Mouse (Mus musculus) heart, embryonic 15.5 days (tissue): ENCODE measurements at regions not wholly inside any gene's neighbourhood (a gene's known extent, or its start where the extent isn't known, plus 50 kb on each side); places are given as distances from the start of the nearest gene placed in this dataset.
A peak's percentile ranks its signal among the peaks of the same experiment; 100 is the strongest.

Experiments used
- ATAC-seq: fragments of 200-750 bp; cut with Nextera tagmentation; replicated peaks from 2 replicates; pipeline ENCODE4 v1.8.0; 2017; ENCODE audit warnings: low read depth, moderate TSS enrichment; ENCODE audit not compliant: insufficient number of reproducible peaks, insufficient read depth, low FRiP score
- H3K27ac ChIP-seq: fragments of 300-500 bp; sonication (generic); 2 replicates; pipeline ENCODE4 v1.5.1; 2015; ENCODE audit warnings: mild to moderate bottlenecking, inconsistent platforms
- H3K27me3 ChIP-seq: fragments of 300-500 bp; sonication (generic); 2 replicates; pipeline ENCODE4 v1.6.1; 2015; ENCODE audit warnings: inconsistent platforms
- H3K36me3 ChIP-seq: fragments of 300-500 bp; sonication (generic); 2 replicates; pipeline ENCODE4 v1.6.1; 2015; ENCODE audit warnings: mild to moderate bottlenecking, inconsistent platforms
- H3K4me1 ChIP-seq: fragments of 300-500 bp; sonication (generic); replicated peaks from 2 replicates; pipeline ENCODE4 v1.6.1; 2015; ENCODE audit warnings: inconsistent platforms
- H3K4me2 ChIP-seq: fragments of 300-500 bp; sonication (generic); 2 replicates; pipeline ENCODE4 v1.6.1; 2015; ENCODE audit warnings: inconsistent platforms, mild to moderate bottlenecking, moderate library complexity
- H3K4me3 ChIP-seq: fragments of 300-500 bp; sonication (generic); 2 replicates; pipeline ENCODE4 v1.5.1; 2015; ENCODE audit warnings: mild to moderate bottlenecking, inconsistent platforms
- H3K9ac ChIP-seq: fragments of 300-500 bp; sonication (generic); 2 replicates; pipeline ENCODE4 v1.6.1; 2015; ENCODE audit warnings: mild to moderate bottlenecking, inconsistent platforms
- H3K9me3 ChIP-seq: fragments of 300-500 bp; sonication (generic); replicated peaks from 2 replicates; pipeline ENCODE4 v1.6.1; 2016; ENCODE audit warnings: inconsistent platforms
- WGBS: fragments of 180-500 bp; shearing (Covaris S2); methylation state at CpG from one replicate; pipeline ENCODE4 v1.1.7; 2015; ENCODE audit warnings: mixed read lengths; 5-methylcytosine and 5-hydroxymethylcytosine counted together

DNA sequence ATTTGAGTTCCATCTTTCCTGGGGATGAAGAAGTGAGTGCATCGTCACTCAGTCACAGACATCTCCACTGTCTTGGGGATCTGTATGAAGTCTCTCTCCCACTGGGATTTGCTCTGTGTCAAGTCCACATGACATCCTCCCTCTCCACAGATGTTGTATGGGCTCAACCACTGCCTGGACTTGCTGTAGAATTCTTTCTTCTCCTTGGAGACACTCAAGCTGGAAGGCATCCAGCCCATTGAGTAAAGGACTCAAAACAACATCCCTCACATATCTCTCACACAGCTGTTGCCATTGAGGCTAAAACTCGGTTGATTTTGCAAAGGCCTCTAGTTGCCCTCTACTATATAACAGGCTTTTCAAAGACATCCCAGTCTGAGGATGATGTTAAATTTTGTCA lies 71.0 kb upstream of the Rxfp2 start:
- Histone ChIP-seq H3K9me3 (no peaks in the 10 kb centered on the region), H3K4me3 (no peak overlapping the region), H3K36me3 (no peaks in the 10 kb centered on the region), H3K9ac (no peak overlapping the region), H3K4me2 (no peak overlapping the region), H3K4me1 (no peaks in the 10 kb centered on the region), H3K27me3 (no peaks in the 10 kb centered on the region), H3K27ac (no peak overlapping the region)
- ATAC-seq: no peak
- WGBS: 64% methylated on average over 2 of the region's 2 CpGs

- Histone ChIP-seq H3K27me3 (no peaks in the 10 kb centered on the region), H3K9me3 (no peaks in the 10 kb centered on the region), H3K36me3 (no peaks in the 10 kb centered on the region), H3K4me1 (peaks cover 12% of the 10 kb centered on the region), H3K9ac (no peak overlapping the region), H3K27ac (no peak overlapping the region), H3K4me3 (no peak overlapping the region), H3K4me2 (no peak overlapping the region)
- WGBS: 80% methylated on average over 4 of the region's 4 CpGs
- ATAC-seq: no peak
Measured at GRCm38 (mm10) chr5:149956931-149957330, 61.5 kb upstream of the Rxfp2 start.

- Histone ChIP-seq H3K27ac (no peak overlapping the region), H3K4me3 (no peak overlapping the region), H3K4me1 (peaks cover 12% of the 10 kb centered on the region), H3K9ac (no peak overlapping the region), H3K27me3 (no peaks in the 10 kb centered on the region), H3K36me3 (no peaks in the 10 kb centered on the region), H3K4me2 (no peak overlapping the region), H3K9me3 (no peaks in the 10 kb centered on the region)
- 43% methylated on average over 11 of the region's 11 CpGs for WGBS
- no peak; the same call in 1 of the 2 replicates for ATAC-seq
Measured at GRCm38 (mm10) chr5:149961178-149961577, 57.3 kb upstream of the Rxfp2 start.

- no peak for ATAC-seq
- H3K4me3 ChIP-seq: no peak overlapping the region
- 29% methylated on average over 13 of the region's 13 CpGs for WGBS
- H3K9ac ChIP-seq: no peak overlapping the region
- H3K27ac ChIP-seq: no peak overlapping the region
- H3K36me3 ChIP-seq: no peaks in the 10 kb centered on the region
- no peaks in the 10 kb centered on the region for H3K9me3 ChIP-seq
- H3K4me1 ChIP-seq: peaks cover 12% of the 10 kb centered on the region
- H3K27me3 ChIP-seq: no peaks in the 10 kb centered on the region
- peak overlapping the region; percentile 21; the same call in 1 of the 2 replicates for H3K4me2 ChIP-seq
Measured at GRCm38 (mm10) chr5:149964748-149965147, 53.7 kb upstream of the Rxfp2 start.
